Mouse (Mus musculus) hematopoietic stem cell, adult 5-6 weeks (primary cell): ENCODE results near the gene Sfpq. TPM values are rescaled to one million over a fixed set of nuclear protein-coding genes. Genes with fewer than 3 reads are reported as not detected.
A peak's percentile ranks its signal among the peaks of the same experiment; 100 is the strongest.

Source experiments
- ATAC-seq, 2 experiments: fragments of 125-278 bp in 1 of 2; replicated peaks in 1 of 2; 2 replicates each; pipeline ENCODE4 v1.8.0; 2016 to 2017; ENCODE audit warnings: inconsistent platforms in 2 of 2, mild to moderate bottlenecking in 2 of 2, moderate number of reproducible peaks in 2 of 2, low read depth in 1 of 2, moderate TSS enrichment in 1 of 2; ENCODE audit not compliant: low FRiP score in 2 of 2, poor library complexity in 2 of 2, severe bottlenecking in 2 of 2, insufficient read depth in 1 of 2, low TSS enrichment in 1 of 2
- total RNA-seq: library from RNA; stranded (forward); fragments of 172-1452, 232-1000 nt; gene quantifications from 2 replicates; pipeline ENCODE4 v1.2.3, GENCODE M21; 2017

The Sfpq gene
- total RNA-seq, 1 experiment from 2014 or later = 1,123 TPM

DNA sequence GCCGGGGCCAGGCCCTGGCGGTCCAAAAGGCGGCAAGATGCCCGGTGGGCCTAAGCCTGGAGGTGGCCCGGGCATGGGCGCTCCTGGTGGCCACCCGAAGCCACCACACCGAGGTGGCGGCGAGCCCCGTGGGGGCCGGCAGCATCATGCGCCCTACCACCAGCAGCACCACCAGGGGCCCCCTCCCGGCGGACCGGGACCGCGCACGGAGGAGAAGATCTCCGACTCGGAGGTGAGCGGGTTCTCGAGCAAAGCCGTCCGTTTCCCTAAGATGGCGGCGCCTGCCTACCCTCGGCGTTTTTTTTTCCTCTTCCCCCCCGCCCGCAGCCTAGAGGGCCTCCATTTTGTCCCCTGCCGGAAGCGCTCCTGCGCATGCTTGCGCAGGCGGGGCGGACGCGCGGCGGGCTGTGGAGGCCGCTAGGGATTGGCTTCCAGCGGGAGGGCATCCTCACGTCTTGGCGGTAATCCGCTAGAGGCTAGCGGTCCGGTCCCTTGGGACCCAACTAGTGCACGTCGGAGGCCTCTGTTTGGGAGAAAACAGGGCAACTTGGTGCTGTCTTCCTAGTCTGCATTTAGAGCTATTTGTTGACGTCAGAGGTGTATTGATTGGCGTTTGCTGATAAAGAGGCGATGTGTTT lies 984 bp downstream of the Sfpq start:
- ATAC-seq = peak; percentile 44 to 63

DNA sequence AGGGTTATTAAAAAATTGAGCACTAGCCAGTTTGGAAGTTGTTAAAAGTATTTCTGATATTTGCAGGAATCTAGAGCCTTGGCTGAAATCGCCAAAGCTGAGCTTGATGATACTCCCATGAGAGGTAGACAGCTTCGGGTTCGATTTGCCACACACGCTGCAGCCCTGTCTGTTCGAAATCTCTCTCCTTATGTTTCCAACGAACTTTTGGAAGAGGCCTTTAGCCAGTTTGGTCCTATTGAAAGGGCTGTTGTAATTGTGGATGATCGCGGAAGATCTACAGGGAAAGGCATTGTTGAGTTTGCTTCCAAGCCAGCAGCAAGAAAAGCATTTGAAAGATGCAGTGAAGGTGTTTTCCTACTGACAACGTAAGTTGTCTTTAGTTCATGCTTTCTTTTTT lies 2.1 kb downstream of the Sfpq start:
- ATAC-seq = no peak

- no peak for ATAC-seq
These were observed 3.1 kb downstream of the Sfpq start for GRCm38 (mm10) chr4:127024240-127024639.

GRCm38 (mm10) chr4:127026826-127027225 lies 5.7 kb downstream of the Sfpq start:
- no peak for ATAC-seq

GRCm38 (mm10) chr4:127027228-127028190 lies 6.4 kb downstream of the Sfpq start:
- ATAC-seq = peak; percentile 9 to 23; a peak in 1 of 4 replicates

- no peak for ATAC-seq
These were observed 16.0 kb downstream of the Sfpq start for GRCm38 (mm10) chr4:127037158-127037557.

GRCm38 (mm10) chr4:127037908-127038827 lies 17.0 kb downstream of the Sfpq start:
- ATAC-seq = no peak

DNA sequence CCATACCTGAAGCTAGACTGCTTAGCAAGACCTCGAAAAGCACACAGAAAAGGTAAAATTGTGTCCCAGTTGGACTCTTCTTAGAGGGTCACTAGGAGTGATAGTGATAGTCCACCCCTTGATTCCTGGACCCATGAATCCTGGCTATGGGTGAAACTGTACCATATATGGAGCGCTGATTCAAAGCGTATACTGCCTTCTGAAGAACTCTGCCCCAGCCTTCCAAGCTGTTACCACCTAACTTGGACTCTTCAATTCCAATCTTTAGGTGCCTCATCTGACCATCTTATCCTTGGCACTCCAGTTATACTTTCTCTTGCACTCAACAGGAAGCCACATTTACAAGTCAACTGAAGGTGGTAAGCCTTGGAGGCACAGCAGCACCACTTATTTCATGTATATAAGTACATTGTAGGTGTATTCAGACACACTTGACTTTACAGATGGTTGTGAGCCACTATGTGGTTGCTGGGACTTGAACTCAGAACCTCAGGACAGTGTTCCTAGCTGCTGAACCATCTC lies 17.8 kb downstream of the Sfpq start:
- no peak for ATAC-seq

DNA sequence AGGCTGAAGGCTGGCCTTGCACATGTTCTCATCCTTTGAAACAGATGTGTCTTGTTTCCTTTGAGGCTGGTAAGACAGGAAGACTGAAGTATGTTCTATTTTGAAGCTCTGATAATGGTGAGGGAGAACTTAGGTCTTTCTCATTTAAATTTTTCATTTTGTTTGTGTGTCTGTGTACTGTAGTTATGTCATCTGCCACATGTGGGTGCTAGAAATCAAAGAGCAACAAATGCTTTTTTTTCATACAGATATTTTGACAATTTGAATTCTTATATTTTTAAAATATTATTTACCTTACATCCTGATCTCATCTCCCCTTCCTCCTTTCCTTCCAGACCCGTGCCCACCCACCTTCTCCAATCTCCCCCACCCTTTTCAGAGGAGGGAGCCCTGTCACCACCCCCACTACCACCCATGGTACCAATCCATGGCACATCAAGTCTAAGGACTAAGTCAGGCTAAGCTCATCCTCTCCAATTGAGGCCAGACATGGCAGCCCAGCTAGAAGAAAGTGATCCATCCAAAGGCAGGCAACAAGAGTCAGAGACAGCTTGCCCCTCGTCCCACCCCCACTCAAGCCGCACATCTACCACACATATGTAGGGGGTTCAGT lies 18.9 kb downstream of the Sfpq start:
- no peak for ATAC-seq

- no peak for ATAC-seq
These were observed 22.4 kb downstream of the Sfpq start for GRCm38 (mm10) chr4:127043540-127043939.

GRCm38 (mm10) chr4:127051121-127051520 lies 30.0 kb downstream of the Sfpq start:
- no peak for ATAC-seq

- ATAC-seq = no peak
These were observed 31.9 kb downstream of the Sfpq start for GRCm38 (mm10) chr4:127053071-127053470.

GRCm38 (mm10) chr4:127054522-127055198 lies 33.5 kb downstream of the Sfpq start:
- ATAC-seq = no peak

DNA sequence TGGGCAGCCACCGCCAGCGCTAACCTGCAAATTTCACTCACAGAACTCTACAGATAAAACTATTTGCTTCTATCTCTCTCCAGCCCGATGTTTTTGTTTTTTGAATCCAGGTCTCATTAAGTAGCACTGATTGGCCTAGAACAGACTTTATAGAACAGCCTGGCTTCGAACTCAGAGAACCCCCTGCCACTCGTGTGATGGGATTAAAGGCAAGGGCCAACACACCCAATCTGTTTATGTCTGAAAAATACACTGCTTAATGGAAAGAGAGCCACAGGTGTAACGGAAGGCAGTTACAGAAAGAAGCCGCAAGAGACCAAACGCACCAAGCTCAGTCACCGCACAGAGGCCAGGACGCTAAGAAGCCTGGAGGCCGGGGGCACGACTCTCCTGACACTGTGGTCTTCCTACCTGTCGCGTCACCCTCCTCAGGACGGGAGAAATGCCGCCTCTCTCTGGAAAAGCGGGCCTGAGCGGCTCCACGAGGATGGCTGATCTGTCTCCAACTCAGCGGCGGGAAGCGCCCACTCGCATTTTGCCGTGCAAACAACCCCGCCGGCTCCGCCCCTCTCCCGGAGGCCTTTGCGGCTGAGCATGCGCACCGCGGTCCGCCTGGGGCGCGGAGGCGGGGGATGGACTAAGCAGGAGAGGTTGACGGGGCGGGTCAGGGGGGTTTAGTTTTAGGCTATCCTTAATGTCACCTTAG lies 39.6 kb downstream of the Sfpq start, which contains the start of gene Zmym1:
Gene Zmym1 (minus strand): TSS at position 568 of the 706 bp plus-strand sequence.
- peak; percentile 99 for ATAC-seq

- ATAC-seq = no peak
These were observed 42.9 kb downstream of the Sfpq start for GRCm38 (mm10) chr4:127064051-127064450.

GRCm38 (mm10) chr4:127074915-127075314 lies 53.8 kb downstream of the Sfpq start:
- no peak for ATAC-seq
